Mouse (Mus musculus) limb, embryonic 10.5 days (tissue): ENCODE results near the gene Mfsd5. TPM values are rescaled to one million over a fixed set of nuclear protein-coding genes. Genes with fewer than 3 reads are reported as not detected.
A peak's percentile ranks its signal among the peaks of the same experiment; 100 is the strongest.

Experiments used
- DNase-seq: peaks from one replicate; pipeline ENCODE4 v3.0.0-alpha.2; 2017; ENCODE audit warnings: low spot score
- H3K27ac ChIP-seq: fragments of 300-500 bp; sonication (generic); 2 replicates; pipeline ENCODE4 v1.5.1; 2016; ENCODE audit warnings: mild to moderate bottlenecking
- H3K27me3 ChIP-seq: fragments of 300-500 bp; sonication (generic); 2 replicates; pipeline ENCODE4 v1.6.1; 2016; ENCODE audit warnings: low read depth, mild to moderate bottlenecking; ENCODE audit not compliant: poor library complexity, severe bottlenecking
- H3K36me3 ChIP-seq: fragments of 300-500 bp; sonication (generic); 2 replicates; pipeline ENCODE4 v1.6.1; 2016; ENCODE audit warnings: mild to moderate bottlenecking, moderate library complexity
- H3K4me1 ChIP-seq: fragments of 300-500 bp; sonication (generic); 2 replicates; pipeline ENCODE4 v1.6.1; 2016
- H3K4me3 ChIP-seq: fragments of 300-500 bp; sonication (generic); 2 replicates; pipeline ENCODE4 v1.5.1; 2016; ENCODE audit warnings: mild to moderate bottlenecking, moderate library complexity
- H3K9me3 ChIP-seq: fragments of 300-500 bp; sonication (generic); replicated peaks from 2 replicates; pipeline ENCODE4 v1.6.1; 2016; ENCODE audit warnings: mild to moderate bottlenecking
- WGBS: fragments of 180-500 bp; shearing (Covaris S2); methylation state at CpG from one replicate; pipeline ENCODE4 v1.1.7; 2016; 5-methylcytosine and 5-hydroxymethylcytosine counted together
- polyA plus RNA-seq: library from polyadenylated mRNA; unstranded; fragments of >200 nt; fragmentation: Nextera tagmentation; extraction: Ambion mirVana; gene quantifications from 2 replicates; pipeline ENCODE4 v1.2.1, GENCODE M21; 2016

Gene Mfsd5
- polyA plus RNA-seq, 1 experiment from 2014 or later, result 69.5 TPM

GRCm38 (mm10) chr15:102278726-102279091, 545 bp upstream of the Mfsd5 start:
- Histone ChIP-seq H3K9me3 (no peaks in the 10 kb centered on the region), H3K36me3 (peaks cover 25% of the 10 kb centered on the region), H3K4me3 (peak overlapping the region; percentile 74), H3K27ac (peak overlapping the region; percentile 89), H3K27me3 (no peaks in the 10 kb centered on the region), H3K4me1 (peaks cover 26% of the 10 kb centered on the region)
- no peak for DNase-seq
- 34% methylated on average over 7 of the region's 7 CpGs for WGBS

GRCm38 (mm10) chr15:102279783-102280520, 698 bp downstream of the Mfsd5 start:
- H3K4me1 ChIP-seq, result peaks cover 26% of the 10 kb centered on the region
- peak overlapping the region; percentile 89 for H3K27ac ChIP-seq
- H3K9me3 ChIP-seq, result no peaks in the 10 kb centered on the region
- no peak for DNase-seq
- peaks cover 27% of the 10 kb centered on the region for H3K36me3 ChIP-seq
- H3K4me3 ChIP-seq, result peak overlapping the region; percentile 74
- no peaks in the 10 kb centered on the region for H3K27me3 ChIP-seq
- 31% methylated on average over 13 of the region's 13 CpGs for WGBS

GRCm38 (mm10) chr15:102280623-102281022, 1.4 kb downstream of the Mfsd5 start:
- no peaks in the 10 kb centered on the region for H3K27me3 ChIP-seq
- H3K27ac ChIP-seq, result 0 out of 2 replicates have a peak overlapping the region, but pooled peaks have one; percentile 89
- H3K4me1 ChIP-seq, result peaks cover 26% of the 10 kb centered on the region
- H3K36me3 ChIP-seq, result peaks cover 27% of the 10 kb centered on the region
- peak overlapping the region; percentile 74 for H3K4me3 ChIP-seq
- WGBS, result 96% methylated on average over 19 of the region's 19 CpGs
- DNase-seq, result no peak
- H3K9me3 ChIP-seq, result no peaks in the 10 kb centered on the region

- H3K4me3 ChIP-seq, result no peak overlapping the region
- peaks cover 26% of the 10 kb centered on the region for H3K4me1 ChIP-seq
- WGBS, result 89% methylated on average over 8 of the region's 8 CpGs
- H3K9me3 ChIP-seq, result no peaks in the 10 kb centered on the region
- no peaks in the 10 kb centered on the region for H3K27me3 ChIP-seq
- peaks cover 27% of the 10 kb centered on the region for H3K36me3 ChIP-seq
- H3K27ac ChIP-seq, result no peak overlapping the region
- no peak for DNase-seq
Measured at GRCm38 (mm10) chr15:102282463-102283292, 3.4 kb downstream of the Mfsd5 start.

GRCm38 (mm10) chr15:102283648-102284047, 4.4 kb downstream of the Mfsd5 start:
- no peaks in the 10 kb centered on the region for H3K27me3 ChIP-seq
- no peak for DNase-seq
- H3K36me3 ChIP-seq, result peaks cover 27% of the 10 kb centered on the region
- no peaks in the 10 kb centered on the region for H3K9me3 ChIP-seq
- peaks cover 24% of the 10 kb centered on the region for H3K4me1 ChIP-seq
- no peak overlapping the region for H3K4me3 ChIP-seq
- 82% methylated on average over 3 of the region's 3 CpGs for WGBS
- H3K27ac ChIP-seq, result no peak overlapping the region

DNA sequence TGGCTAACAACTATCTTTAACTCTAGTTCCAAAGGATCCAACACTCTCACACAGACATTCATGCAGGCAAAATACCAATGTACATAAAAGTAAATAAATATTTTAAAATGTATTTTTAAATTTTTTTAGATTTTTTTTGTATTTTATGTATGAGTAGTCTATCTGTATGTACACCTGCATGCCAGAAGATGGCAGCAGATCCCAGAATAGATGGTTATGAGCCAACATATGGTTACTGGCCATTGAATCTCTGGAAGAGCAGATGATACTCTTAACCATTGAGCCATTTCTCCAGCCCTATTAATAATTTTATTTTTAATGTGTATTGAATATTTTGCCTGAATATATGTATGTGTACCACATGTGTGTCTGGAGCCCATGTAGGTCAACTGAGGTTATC, 8.1 kb downstream of the Mfsd5 start:
- H3K36me3 ChIP-seq, result peaks cover 7% of the 10 kb centered on the region
- H3K4me1 ChIP-seq, result no peaks in the 10 kb centered on the region
- no peaks in the 10 kb centered on the region for H3K27me3 ChIP-seq
- no peak for DNase-seq
- H3K9me3 ChIP-seq, result no peaks in the 10 kb centered on the region
- H3K27ac ChIP-seq, result no peak overlapping the region
- no peak overlapping the region for H3K4me3 ChIP-seq

DNA sequence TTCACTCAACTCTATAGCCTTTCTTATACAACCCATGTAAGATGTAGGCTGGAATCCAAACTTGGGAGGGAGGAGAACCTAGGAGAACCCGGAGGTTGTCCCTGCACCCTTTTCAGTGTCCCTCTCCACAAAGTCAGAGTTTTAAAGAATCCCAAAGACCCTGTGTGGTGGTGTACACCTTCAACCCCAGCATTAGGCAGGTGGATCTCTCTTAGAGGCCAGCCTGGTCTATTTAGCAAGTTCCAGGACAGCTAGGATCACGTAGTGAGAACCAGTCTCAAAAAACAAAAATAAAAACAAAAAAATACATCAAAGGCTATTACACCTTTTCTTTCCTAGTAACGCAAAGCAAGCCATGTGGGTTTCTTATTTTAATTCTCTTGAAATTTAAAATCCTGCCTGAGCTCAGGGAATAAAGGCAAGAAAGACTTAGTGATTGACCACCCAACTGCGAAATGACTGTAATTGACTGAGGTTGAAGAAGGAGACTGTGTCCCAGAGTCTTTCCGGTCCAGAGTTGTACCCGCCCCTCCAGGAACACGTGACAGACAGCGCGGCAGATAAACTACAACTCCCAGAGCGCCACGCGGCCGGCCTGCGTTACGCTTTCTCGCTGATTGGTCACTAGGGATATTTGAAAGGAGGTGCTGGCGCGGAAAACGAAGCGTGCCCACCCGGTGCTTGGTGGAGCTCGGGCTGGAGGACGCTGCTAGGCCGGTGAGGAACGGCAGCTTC, 16.5 kb downstream of the Mfsd5 start, which contains the start of gene Espl1:
TSS of gene Espl1 (plus strand) at position 634 of the 735 bp plus-strand sequence.
- 8% methylated on average over 25 of the region's 25 CpGs for WGBS
- Histone ChIP-seq H3K4me1 (peaks cover 12% of the 10 kb centered on the region), H3K4me3 (peak within 1 kb of the TSS; percentile 81), H3K36me3 (peaks cover 31% of the 10 kb centered on the region), H3K27me3 (no peaks in the 10 kb centered on the region), H3K27ac (peak within 1 kb of the TSS; percentile 81), H3K9me3 (no peaks in the 10 kb centered on the region)
- peak; percentile 97 for DNase-seq

DNA sequence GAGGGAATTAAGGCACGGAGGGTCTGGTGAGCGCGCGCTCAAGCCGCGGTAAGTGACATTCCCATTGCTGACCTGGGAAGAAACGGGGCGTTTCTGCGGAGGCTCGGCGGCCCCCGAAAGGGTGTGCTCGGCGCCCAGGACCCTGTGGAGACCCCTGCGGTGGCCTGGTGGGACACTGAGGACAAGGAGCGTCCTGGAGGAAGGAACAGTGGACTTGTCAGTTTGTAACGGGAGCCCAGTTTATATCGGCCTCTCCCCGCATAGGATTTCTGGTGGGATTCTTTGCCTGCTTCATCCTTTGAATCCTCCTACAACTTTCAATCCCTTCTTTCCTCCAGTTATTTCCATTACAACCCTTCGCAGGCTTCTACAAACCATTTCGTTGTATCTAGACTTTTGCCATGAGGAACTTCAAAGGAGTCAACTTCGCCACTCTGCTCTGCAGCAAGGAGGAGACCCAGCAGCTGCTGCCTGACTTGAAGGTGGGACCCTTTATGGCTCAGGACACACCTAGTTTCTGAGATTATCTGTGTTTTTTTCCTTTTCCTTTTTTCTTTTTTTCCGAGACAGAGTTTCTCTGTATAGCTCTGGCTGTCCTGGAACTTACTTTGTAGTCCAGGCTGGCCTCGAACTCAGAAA, 17.2 kb downstream of the Mfsd5 start:
- Histone ChIP-seq H3K27ac (peak overlapping the region; percentile 81), H3K36me3 (peaks cover 38% of the 10 kb centered on the region), H3K4me1 (peaks cover 12% of the 10 kb centered on the region), H3K9me3 (no peaks in the 10 kb centered on the region), H3K27me3 (no peaks in the 10 kb centered on the region), H3K4me3 (peak overlapping the region; percentile 81)
- WGBS, result 4% methylated on average over 24 of the region's 24 CpGs
- DNase-seq, result no peak

GRCm38 (mm10) chr15:102302542-102302941, 23.3 kb downstream of the Mfsd5 start:
- H3K27ac ChIP-seq, result no peak overlapping the region
- DNase-seq, result no peak
- no peak overlapping the region for H3K4me3 ChIP-seq
- WGBS, result 92% methylated on average over 6 of the region's 6 CpGs
- peaks cover 95% of the 10 kb centered on the region for H3K36me3 ChIP-seq
- no peaks in the 10 kb centered on the region for H3K4me1 ChIP-seq
- no peaks in the 10 kb centered on the region for H3K9me3 ChIP-seq
- no peaks in the 10 kb centered on the region for H3K27me3 ChIP-seq

GRCm38 (mm10) chr15:102308717-102309116, 29.5 kb downstream of the Mfsd5 start:
- no peaks in the 10 kb centered on the region for H3K4me1 ChIP-seq
- no peak overlapping the region for H3K27ac ChIP-seq
- WGBS, result 86% methylated on average over 9 of the region's 9 CpGs
- H3K36me3 ChIP-seq, result peaks cover 97% of the 10 kb centered on the region
- no peaks in the 10 kb centered on the region for H3K9me3 ChIP-seq
- no peak overlapping the region for H3K4me3 ChIP-seq
- no peaks in the 10 kb centered on the region for H3K27me3 ChIP-seq
- DNase-seq, result no peak

DNA sequence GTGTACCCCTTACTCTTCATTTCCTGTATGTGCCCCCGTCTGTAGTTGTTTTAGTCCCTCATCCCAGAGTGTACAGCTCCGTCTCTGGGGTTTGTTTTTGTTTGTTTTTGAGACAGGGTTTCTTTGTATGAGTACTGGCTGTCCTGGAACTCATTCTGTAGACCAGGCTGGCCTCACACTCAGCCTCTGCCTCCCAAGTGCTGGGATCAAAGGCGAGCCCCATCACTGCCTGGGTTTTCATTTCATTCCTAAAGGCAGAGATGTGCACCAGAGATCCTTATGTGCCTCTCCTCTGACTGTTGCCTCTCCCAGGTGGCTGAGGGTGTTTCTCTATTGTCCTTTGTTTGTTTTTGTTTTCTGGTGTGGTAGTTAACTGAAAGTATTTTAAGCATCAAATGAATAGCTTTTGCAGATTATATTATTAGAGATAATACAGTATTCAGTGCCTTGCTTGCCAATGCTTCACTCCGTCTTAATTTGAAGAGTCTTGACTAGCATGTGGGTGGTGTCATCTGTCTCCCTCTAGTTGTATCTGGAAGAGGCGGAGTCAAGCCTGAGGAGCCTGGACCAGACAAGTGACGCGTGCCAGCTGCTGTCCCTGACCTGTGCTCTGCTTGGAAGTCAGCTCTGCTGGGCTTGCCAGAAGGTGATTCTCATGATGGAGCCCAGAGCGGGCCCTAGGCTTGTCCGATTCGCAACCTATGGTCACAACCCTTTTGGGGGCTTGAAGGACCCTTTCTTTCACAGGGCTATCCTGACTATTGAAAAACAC, 31.0 kb downstream of the Mfsd5 start:
- Histone ChIP-seq H3K36me3 (peaks cover 97% of the 10 kb centered on the region), H3K4me3 (no peak overlapping the region), H3K27me3 (no peaks in the 10 kb centered on the region), H3K27ac (no peak overlapping the region), H3K9me3 (no peaks in the 10 kb centered on the region), H3K4me1 (no peaks in the 10 kb centered on the region)
- WGBS, result 80% methylated on average over 10 of the region's 10 CpGs
- DNase-seq, result no peak

GRCm38 (mm10) chr15:102311489-102311888, 32.2 kb downstream of the Mfsd5 start:
- Histone ChIP-seq H3K27ac (no peak overlapping the region), H3K36me3 (peaks cover 97% of the 10 kb centered on the region), H3K4me3 (no peak overlapping the region), H3K9me3 (no peaks in the 10 kb centered on the region), H3K27me3 (no peaks in the 10 kb centered on the region), H3K4me1 (no peaks in the 10 kb centered on the region)
- no peak for DNase-seq
